Mouse (Mus musculus): ENCODE measurements around the gene Ifitm2.

DNA sequence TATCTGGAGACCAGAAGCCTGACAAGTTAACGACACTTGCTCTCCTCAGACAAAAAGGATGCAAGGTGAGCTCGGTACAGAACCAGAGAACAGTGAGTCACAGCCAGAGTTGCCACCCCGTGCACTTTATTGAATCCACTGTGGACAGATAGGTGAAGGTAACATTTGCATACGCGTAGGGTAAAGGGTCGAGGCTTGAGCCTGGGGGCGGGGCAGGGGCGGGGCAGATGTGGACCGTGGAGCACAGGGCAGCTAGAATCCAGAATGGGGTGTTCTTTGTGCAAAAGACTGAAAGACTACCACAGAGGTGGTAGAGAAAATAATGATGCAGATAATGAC lies 1.1 kb downstream of the Ifitm2 start:
- TF ChIP-seq CTCF (IDR thresholded peaks at IDR 0.05; ENCODE audit: extremely low read depth, insufficient read depth, insufficient read length, insufficient replicate concordance), result no peak
- TF ChIP-seq POLR2A (IDR thresholded peaks at IDR 0.05; ENCODE audit: low read depth, low read length), result no peak
